Mouse (Mus musculus): ENCODE measurements around the gene Med19.

- TF ChIP-seq CTCF (IDR thresholded peaks at IDR 0.05; ENCODE audit: control insufficient read depth, insufficient read depth, insufficient read length) (no peak), MAX (IDR thresholded peaks at IDR 0.05) (no peak), CEBPB (IDR thresholded peaks at IDR 0.05; ENCODE audit: low read depth) (no peak), MYOG (IDR thresholded peaks at IDR 0.05; ENCODE audit: control insufficient read depth, extremely low read depth, insufficient read length) (no peak)
Observed at GRCm38 (mm10) chr2:84726716-84727115, 48.5 kb downstream of the Med19 start.
